Mouse (Mus musculus) hindbrain, embryonic 15.5 days (tissue): ENCODE data around the gene Fam172a. TPM values are rescaled to one million over a fixed set of nuclear protein-coding genes. Genes with fewer than 3 reads are reported as not detected.

ENCODE experiments used
- ATAC-seq: fragments of 200-750 bp; cut with Nextera tagmentation; 2 replicates; pipeline ENCODE4 v1.8.0; 2017; ENCODE audit warnings: low read depth, moderate number of reproducible peaks, moderate TSS enrichment; ENCODE audit not compliant: low FRiP score
- H3K27ac ChIP-seq: fragments of 300-500 bp; sonication (generic); replicated peaks from 2 replicates; pipeline ENCODE4 v1.5.1; 2015; ENCODE audit warnings: mild to moderate bottlenecking, inconsistent platforms
- H3K27me3 ChIP-seq: fragments of 300-500 bp; sonication (generic); 2 replicates; pipeline ENCODE4 v1.6.1; 2015; ENCODE audit warnings: control low read depth, inconsistent platforms
- H3K36me3 ChIP-seq: fragments of 300-500 bp; sonication (generic); 2 replicates; pipeline ENCODE4 v1.6.1; 2015; ENCODE audit warnings: control low read depth, inconsistent platforms
- H3K4me1 ChIP-seq: fragments of 300-500 bp; sonication (generic); replicated peaks from 2 replicates; pipeline ENCODE4 v1.6.1; 2015; ENCODE audit warnings: control low read depth, inconsistent platforms
- H3K4me2 ChIP-seq: fragments of 300-500 bp; sonication (generic); 2 replicates; pipeline ENCODE4 v1.6.1; 2015; ENCODE audit warnings: moderate library complexity, mild to moderate bottlenecking, inconsistent platforms
- H3K4me3 ChIP-seq: fragments of 300-500 bp; sonication (generic); 2 replicates; pipeline ENCODE4 v1.5.1; 2015; ENCODE audit warnings: mild to moderate bottlenecking, inconsistent platforms
- H3K9ac ChIP-seq: fragments of 300-500 bp; sonication (generic); 2 replicates; pipeline ENCODE4 v1.6.1; 2015; ENCODE audit warnings: inconsistent platforms
- H3K9me3 ChIP-seq: fragments of 300-500 bp; sonication (generic); 2 replicates; pipeline ENCODE4 v1.6.1; 2016; ENCODE audit warnings: control low read depth, inconsistent platforms
- WGBS: fragments of 180-500 bp; shearing (Covaris S2); methylation state at CpG from one replicate; pipeline ENCODE4 v1.1.7; 2015; 5-methylcytosine and 5-hydroxymethylcytosine counted together
- polyA plus RNA-seq: library from polyadenylated mRNA; unstranded; fragments of >200 nt; fragmentation: Nextera tagmentation; extraction: Ambion mirVana; gene quantifications from 2 replicates; pipeline ENCODE4 v1.2.1, GENCODE M21; 2015

The Fam172a gene
- polyA plus RNA-seq, 1 experiment from 2014 or later = 38.2 TPM

- no peaks in the 10 kb centered on the region for H3K36me3 ChIP-seq
- 11% methylated on average over 14 of the region's 14 CpGs for WGBS
- H3K27me3 ChIP-seq = peaks cover 7% of the 10 kb centered on the region; the same call in 1 of the 2 replicates
- ATAC-seq = no peak
- no peak overlapping the region for H3K4me3 ChIP-seq
- peak overlapping the region; percentile 77 for H3K4me2 ChIP-seq
- H3K4me1 ChIP-seq = peaks cover 38% of the 10 kb centered on the region
- H3K9ac ChIP-seq = no peak overlapping the region
- H3K27ac ChIP-seq = peak overlapping the region; percentile 79
- H3K9me3 ChIP-seq = no peaks in the 10 kb centered on the region
These were observed 483.1 kb downstream of the Fam172a start for GRCm38 (mm10) chr13:78184786-78185466.

GRCm38 (mm10) chr13:78186340-78186946 lies 484.6 kb downstream of the Fam172a start:
- no peak overlapping the region for H3K4me2 ChIP-seq
- peak overlapping the region; percentile 58 for H3K27ac ChIP-seq
- peaks cover 7% of the 10 kb centered on the region; the same call in 1 of the 2 replicates for H3K27me3 ChIP-seq
- no peak for ATAC-seq
- H3K4me3 ChIP-seq = no peak overlapping the region
- no peaks in the 10 kb centered on the region for H3K36me3 ChIP-seq
- no peak overlapping the region for H3K9ac ChIP-seq
- 28% methylated on average over 12 of the region's 12 CpGs for WGBS
- no peaks in the 10 kb centered on the region for H3K9me3 ChIP-seq
- peaks cover 43% of the 10 kb centered on the region; the same call in 1 of the 2 replicates for H3K4me1 ChIP-seq

- H3K27ac ChIP-seq = peak overlapping the region; percentile 58
- H3K9ac ChIP-seq = no peak overlapping the region
- H3K27me3 ChIP-seq = peaks cover 7% of the 10 kb centered on the region; the same call in 1 of the 2 replicates
- H3K4me2 ChIP-seq = peak overlapping the region; percentile 12; the same call in 1 of the 2 replicates
- H3K4me3 ChIP-seq = no peak overlapping the region
- no peaks in the 10 kb centered on the region for H3K36me3 ChIP-seq
- WGBS = 43% methylated on average over 5 of the region's 5 CpGs
- H3K4me1 ChIP-seq = peaks cover 46% of the 10 kb centered on the region; the same call in 1 of the 2 replicates
- ATAC-seq = no peak
- no peaks in the 10 kb centered on the region for H3K9me3 ChIP-seq
These were observed 486.0 kb downstream of the Fam172a start for GRCm38 (mm10) chr13:78187833-78188232.

GRCm38 (mm10) chr13:78189586-78189985 lies 487.8 kb downstream of the Fam172a start:
- H3K27me3 ChIP-seq = peaks cover 7% of the 10 kb centered on the region; the same call in 1 of the 2 replicates
- no peaks in the 10 kb centered on the region for H3K36me3 ChIP-seq
- H3K27ac ChIP-seq = peak overlapping the region; percentile 75
- H3K9me3 ChIP-seq = no peaks in the 10 kb centered on the region
- H3K4me2 ChIP-seq = peak overlapping the region; percentile 74
- peak overlapping the region; percentile 20 for H3K9ac ChIP-seq
- H3K4me3 ChIP-seq = peak overlapping the region; percentile 96
- no peak for ATAC-seq
- peaks cover 55% of the 10 kb centered on the region for H3K4me1 ChIP-seq
- 39% methylated on average over 10 of the region's 10 CpGs for WGBS

GRCm38 (mm10) chr13:78193211-78193610 lies 491.4 kb downstream of the Fam172a start:
- Histone ChIP-seq H3K27ac (peak overlapping the region; percentile 92), H3K9ac (peak overlapping the region; percentile 86), H3K4me2 (peak overlapping the region; percentile 74), H3K4me1 (peaks cover 43% of the 10 kb centered on the region), H3K36me3 (no peaks in the 10 kb centered on the region), H3K9me3 (no peaks in the 10 kb centered on the region), H3K4me3 (peak overlapping the region; percentile 96), H3K27me3 (no peaks in the 10 kb centered on the region)
- no peak for ATAC-seq
- WGBS = 30% methylated on average over 4 of the region's 4 CpGs

- ATAC-seq = peak; percentile 4; the same call in 1 of the 2 replicates
- peaks cover 43% of the 10 kb centered on the region for H3K4me1 ChIP-seq
- no peaks in the 10 kb centered on the region for H3K36me3 ChIP-seq
- peak overlapping the region; percentile 86 for H3K9ac ChIP-seq
- H3K4me3 ChIP-seq = peak overlapping the region; percentile 96
- H3K9me3 ChIP-seq = no peaks in the 10 kb centered on the region
- H3K27ac ChIP-seq = peak overlapping the region; percentile 92
- 6% methylated on average over 26 of the region's 26 CpGs for WGBS
- H3K27me3 ChIP-seq = no peaks in the 10 kb centered on the region
- H3K4me2 ChIP-seq = peak overlapping the region; percentile 74
These were observed 492.5 kb downstream of the Fam172a start for GRCm38 (mm10) chr13:78194135-78194849.

GRCm38 (mm10) chr13:78194850-78195600 lies 493.2 kb downstream of the Fam172a start:
- Histone ChIP-seq H3K4me3 (peak overlapping the region; percentile 96), H3K4me2 (peak overlapping the region; percentile 74), H3K9ac (peak overlapping the region; percentile 86), H3K4me1 (peaks cover 37% of the 10 kb centered on the region), H3K27ac (peak overlapping the region; percentile 92), H3K9me3 (no peaks in the 10 kb centered on the region), H3K36me3 (no peaks in the 10 kb centered on the region), H3K27me3 (no peaks in the 10 kb centered on the region)
- WGBS = 1% methylated on average over 64 of the region's 64 CpGs
- peak; percentile 17 for ATAC-seq

- peak overlapping the region; percentile 74 for H3K4me2 ChIP-seq
- no peaks in the 10 kb centered on the region for H3K27me3 ChIP-seq
- H3K27ac ChIP-seq = peak overlapping the region; percentile 92
- peak overlapping the region; percentile 86 for H3K9ac ChIP-seq
- no peak for ATAC-seq
- H3K4me1 ChIP-seq = peaks cover 31% of the 10 kb centered on the region
- 2% methylated on average over 13 of the region's 13 CpGs for WGBS
- H3K4me3 ChIP-seq = peak overlapping the region; percentile 96
- no peaks in the 10 kb centered on the region for H3K9me3 ChIP-seq
- no peaks in the 10 kb centered on the region for H3K36me3 ChIP-seq
These were observed 493.8 kb downstream of the Fam172a start for GRCm38 (mm10) chr13:78195601-78196115.

- Histone ChIP-seq H3K27ac (peak overlapping the region; percentile 92), H3K27me3 (no peaks in the 10 kb centered on the region)
- no peak for ATAC-seq
These were observed 494.5 kb downstream of the Fam172a start for GRCm38 (mm10) chr13:78196236-78196796.

GRCm38 (mm10) chr13:78197286-78197818 lies 495.5 kb downstream of the Fam172a start:
- Histone ChIP-seq H3K9me3 (no peaks in the 10 kb centered on the region), H3K4me3 (peak overlapping the region; percentile 96), H3K36me3 (no peaks in the 10 kb centered on the region), H3K9ac (peak overlapping the region; percentile 100), H3K27me3 (no peaks in the 10 kb centered on the region), H3K4me2 (peak overlapping the region; percentile 74), H3K4me1 (peaks cover 15% of the 10 kb centered on the region), H3K27ac (peak overlapping the region; percentile 100)
- 2% methylated on average over 9 of the region's 9 CpGs for WGBS
- no peak for ATAC-seq

More at GRCm38 (mm10) chr13:78196236-78196796, 494.5 kb downstream of the Fam172a start:
- Histone ChIP-seq H3K4me1 (peaks cover 25% of the 10 kb centered on the region), H3K4me3 (peak overlapping the region; percentile 96), H3K9me3 (no peaks in the 10 kb centered on the region), H3K36me3 (no peaks in the 10 kb centered on the region), H3K9ac (peak overlapping the region; percentile 86), H3K4me2 (peak overlapping the region; percentile 74)
- WGBS = 16% methylated on average over 7 of the region's 7 CpGs
